Mouse (Mus musculus) urinary bladder, postnatal 25 days (tissue): ENCODE results near the gene Ccm2l.

ENCODE experiments used
- DNase-seq: peaks from one replicate; pipeline ENCODE4 v3.0.0; 2022; ENCODE audit warnings: low spot score

Ccm2l gene

GRCm38 (mm10) chr2:153065747-153066508, at the start of gene Ccm2l:
TSS of gene Ccm2l (plus strand) at chr2:153065955.
- DNase-seq, result no peak

GRCm38 (mm10) chr2:153016786-153017185, 49.0 kb upstream of the Ccm2l start:
- no peak for DNase-seq

- no peak for DNase-seq
These were observed 46.4 kb upstream of the Ccm2l start for GRCm38 (mm10) chr2:153019355-153019754.

- no peak for DNase-seq
These were observed 44.6 kb upstream of the Ccm2l start for GRCm38 (mm10) chr2:153021163-153021562.

DNA sequence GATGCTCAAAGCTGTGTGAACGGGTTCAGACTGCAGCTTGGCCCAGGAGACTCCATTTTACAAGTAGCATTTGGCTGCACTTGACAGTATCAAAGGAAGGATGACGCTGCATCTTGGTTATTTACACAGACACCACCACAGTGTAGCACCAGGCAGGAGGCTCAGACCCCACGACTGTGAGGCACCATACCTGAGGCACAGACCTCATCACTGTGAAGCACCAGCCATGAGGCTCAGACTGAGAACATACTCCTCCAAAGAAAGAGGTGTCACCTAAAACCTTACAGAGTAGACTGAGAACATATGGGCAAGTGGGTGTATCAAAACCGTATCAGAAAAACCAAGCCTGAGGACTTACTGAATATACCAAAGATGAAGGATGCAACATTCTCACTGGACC, 42.9 kb upstream of the Ccm2l start:
- DNase-seq, result no peak

GRCm38 (mm10) chr2:153026052-153026451, 39.7 kb upstream of the Ccm2l start:
- DNase-seq, result no peak

DNA sequence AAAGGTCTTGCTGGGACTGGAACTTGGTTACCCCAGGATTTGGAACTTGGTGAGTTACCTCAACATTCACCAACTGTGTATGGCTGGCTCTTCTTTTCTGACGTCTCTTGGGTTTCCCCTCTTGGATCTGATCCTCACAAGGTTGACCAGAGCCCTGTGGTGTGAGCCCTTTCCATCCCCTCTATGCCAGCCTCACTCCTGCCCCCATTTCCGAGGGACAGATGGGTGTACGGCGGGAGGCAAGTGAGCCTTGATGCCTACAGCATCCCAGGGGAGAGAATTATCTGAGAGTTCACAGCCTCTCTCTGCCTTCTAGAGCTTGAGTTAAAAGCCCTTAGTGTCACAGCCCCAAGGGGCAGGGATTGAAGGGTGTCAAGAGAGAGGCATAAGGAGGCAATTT, 38.3 kb upstream of the Ccm2l start:
- no peak for DNase-seq

GRCm38 (mm10) chr2:153030422-153030821, 35.3 kb upstream of the Ccm2l start:
- no peak for DNase-seq

DNA sequence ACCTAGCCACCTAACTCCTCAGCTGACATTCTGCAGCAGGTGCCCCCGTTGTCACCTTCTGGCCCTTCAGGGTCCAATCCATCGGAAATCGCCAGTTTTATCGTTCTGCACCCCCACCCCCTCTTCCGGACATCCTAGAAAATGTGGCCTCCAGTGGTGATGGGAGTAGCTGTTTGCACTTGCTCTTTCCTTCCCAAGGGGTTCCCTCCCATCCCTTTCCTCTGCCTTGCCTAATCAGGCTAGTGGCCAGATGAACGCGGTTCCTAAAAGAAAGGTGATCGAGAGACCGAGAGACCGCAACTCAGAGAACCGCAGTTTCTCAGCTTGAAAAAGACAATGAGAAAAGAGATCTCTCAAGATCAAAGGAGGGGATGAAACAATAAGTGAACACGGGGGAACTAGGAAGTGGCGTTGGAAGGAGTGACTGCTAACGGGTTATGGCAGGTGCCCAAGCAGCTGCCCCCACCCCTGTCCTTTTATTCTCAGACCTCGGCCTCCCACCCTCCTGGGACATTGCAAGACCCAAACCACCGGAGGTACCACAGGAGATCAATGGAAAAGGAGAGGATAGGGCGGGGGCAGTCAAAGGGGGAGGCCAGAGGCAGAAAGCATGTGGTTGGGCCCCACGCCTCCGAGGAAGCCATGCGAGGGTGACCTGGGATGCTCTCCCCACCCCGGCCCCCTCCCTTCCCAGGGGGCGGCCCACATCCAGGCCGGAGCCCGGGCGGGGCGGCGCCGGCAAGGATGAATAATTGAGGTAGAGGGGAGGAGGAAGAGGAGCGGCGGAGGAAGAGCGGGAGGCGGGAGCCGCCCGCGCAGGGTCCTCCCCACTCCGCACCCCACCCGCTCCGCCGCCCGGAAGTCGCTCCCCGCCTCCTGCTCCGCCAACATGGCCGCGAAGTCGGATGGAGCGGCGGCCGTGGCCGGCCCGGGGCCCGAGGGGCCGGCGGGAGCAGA, 34.4 kb upstream of the Ccm2l start, which contains the start of gene Xkr7:
Gene Xkr7, plus strand, starts transcription at position 727 of the 957 bp plus-strand sequence.
- DNase-seq, result no peak

DNA sequence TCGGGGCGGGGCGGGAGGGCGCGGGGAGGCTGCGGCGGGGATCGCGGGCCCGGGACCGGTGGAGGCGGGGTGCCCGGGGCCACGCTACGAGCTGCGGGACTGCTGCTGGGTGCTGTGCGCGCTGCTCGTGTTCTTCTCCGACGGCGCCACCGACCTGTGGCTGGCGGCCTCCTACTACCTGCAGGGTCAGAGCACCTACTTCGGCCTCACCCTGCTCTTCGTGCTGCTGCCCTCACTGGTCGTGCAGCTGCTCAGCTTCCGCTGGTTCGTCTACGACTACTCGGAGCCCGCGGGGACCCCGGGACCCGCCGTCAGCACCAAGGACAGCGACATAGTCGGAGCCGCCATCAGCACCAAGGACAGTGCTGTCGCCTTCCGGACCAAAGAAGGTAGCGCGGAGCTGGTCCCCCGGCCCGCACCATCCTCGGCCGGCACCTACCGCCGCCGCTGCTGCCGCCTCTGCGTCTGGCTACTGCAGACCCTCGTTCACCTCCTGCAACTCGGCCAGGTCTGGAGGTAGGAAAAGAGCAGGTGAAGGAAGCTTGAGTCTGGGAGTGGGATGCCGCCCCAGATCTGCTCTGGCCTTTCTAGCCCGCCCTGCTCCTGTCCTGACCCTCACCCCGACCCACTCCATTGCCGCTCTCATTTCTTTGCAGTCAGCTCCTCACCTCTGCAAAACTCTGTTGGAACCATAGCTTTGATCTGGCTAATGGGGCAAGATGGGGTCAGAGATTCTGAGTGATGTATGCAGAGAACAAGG, 33.5 kb upstream of the Ccm2l start:
- peak; percentile 75 for DNase-seq

DNA sequence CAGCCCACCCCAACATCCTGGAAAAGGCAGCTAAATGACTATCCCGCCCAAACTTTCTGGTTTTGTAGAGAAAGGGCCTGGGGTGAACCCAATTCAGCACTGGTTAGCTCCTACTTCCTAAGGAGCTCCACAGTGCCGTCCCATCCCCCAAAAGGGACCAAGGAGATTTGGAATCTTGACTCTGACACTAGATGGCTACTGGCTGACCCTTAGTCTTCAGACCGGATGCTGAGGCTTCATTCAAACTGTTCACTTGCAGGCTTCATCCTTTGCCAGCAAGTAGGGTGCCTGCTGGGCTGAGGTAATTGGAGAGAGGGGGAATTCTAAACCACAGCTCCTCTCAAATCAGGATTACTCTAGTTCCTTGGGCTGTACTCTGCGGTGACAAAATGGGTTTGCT, 32.8 kb upstream of the Ccm2l start:
- DNase-seq, result no peak

DNA sequence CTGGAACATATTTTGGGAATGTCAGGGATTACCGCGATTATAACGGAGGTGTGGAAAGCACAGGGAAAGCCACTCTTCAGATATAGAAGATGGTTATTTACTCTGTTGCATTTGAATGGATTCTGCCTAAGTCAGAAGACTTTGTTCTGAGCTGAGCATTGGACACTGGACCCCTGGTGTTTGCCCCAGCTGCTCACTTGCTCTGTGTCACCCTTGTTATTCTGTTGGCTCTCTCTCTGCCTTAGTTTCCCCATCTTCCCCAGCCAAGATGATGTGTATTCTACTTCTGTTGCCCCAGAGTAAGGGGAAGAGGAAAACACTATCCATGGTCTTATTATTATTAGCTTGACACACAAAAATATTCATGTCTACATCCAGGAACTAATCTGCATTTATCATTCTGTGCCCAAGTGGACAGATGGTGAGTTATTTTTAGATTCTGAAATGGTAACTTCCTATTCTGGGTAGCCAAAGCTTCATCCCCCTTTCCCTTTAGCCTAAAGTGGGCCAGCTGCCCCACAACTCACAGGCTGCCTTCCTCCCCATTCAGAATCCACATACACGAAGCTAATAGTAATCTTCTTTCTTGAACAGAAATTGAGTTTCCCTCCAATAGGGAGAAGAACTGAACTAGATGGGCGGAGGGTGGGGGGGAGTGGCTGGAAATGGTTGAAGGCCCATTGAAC, 32.1 kb upstream of the Ccm2l start:
- DNase-seq, result no peak

- no peak for DNase-seq
These were observed 29.1 kb upstream of the Ccm2l start for GRCm38 (mm10) chr2:153036690-153037089.

GRCm38 (mm10) chr2:153043886-153044285, 21.9 kb upstream of the Ccm2l start:
- DNase-seq, result no peak

- no peak for DNase-seq
These were observed 19.9 kb upstream of the Ccm2l start for GRCm38 (mm10) chr2:153045884-153046299.

DNA sequence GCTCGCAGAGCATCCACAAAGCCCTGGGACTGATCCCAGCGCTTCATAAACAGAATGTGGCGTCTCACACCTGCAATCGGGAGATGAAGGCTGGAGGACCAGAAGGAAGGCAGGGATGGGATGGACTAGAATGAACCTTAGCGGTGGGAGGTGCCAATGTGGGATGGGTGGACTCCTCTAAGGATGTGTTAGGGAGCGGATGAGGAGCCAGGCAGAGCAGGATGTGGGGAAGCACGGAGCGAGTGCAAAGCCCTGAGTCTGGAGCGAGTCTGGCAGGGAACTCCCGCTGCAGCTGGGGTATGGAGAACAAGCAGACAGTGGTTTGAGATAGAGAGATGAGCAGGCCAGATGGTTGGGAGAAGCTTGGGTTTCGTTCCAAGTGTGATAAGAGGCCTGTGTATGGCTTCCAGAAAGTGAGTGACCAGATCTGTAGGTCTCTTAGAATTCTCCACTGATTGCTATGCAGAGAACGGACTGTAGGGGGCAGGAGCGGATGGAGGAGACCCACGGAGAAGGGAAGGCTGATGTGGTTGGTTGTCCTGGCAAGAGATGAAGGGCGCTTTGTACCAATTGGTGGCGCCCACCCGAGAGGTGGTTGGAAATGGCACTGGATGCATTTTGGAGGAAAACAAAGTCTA, 17.8 kb upstream of the Ccm2l start:
- DNase-seq, result peak; percentile 28

- DNase-seq, result no peak
These were observed 16.3 kb upstream of the Ccm2l start for GRCm38 (mm10) chr2:153049288-153049996.

GRCm38 (mm10) chr2:153049997-153050358, 15.8 kb upstream of the Ccm2l start:
- no peak for DNase-seq

DNA sequence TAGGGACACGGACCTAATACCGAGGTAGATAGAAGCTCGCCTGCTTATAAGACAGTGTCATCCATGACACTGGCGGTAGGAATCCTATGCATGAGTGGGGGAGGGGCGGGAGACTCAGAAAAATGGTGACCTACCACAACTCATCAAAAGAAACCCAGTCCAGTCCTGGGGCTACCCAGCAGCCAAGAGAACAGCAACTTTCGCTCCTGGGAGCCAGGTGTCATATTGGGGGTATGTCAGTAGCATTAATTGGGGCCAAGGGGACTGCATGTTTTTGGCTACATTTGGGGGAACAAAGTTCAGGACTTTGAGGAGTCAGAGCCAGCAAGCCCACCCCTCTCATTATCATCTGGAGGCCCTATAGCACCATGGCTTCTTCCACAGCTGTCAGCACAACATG, 14.7 kb upstream of the Ccm2l start:
- no peak for DNase-seq

DNA sequence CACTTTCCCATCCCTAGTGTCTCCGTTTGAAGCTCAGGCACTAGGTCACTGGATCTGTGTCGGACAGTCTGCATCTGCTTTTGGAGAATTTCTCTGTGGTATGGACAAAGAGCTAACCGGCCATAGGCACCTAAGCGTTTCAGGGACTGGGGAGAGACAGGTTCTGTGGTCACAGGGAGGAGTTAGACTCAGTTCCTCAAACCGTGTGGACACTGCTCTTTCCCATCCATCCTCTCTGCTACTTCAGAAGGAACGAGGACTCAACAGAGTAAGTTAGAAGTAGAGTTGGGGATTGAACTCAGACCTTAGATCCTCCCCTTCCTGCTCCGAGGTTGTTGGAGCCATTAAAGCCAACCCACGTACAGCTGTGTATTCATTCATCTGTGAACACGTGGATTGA, 14.2 kb upstream of the Ccm2l start:
- DNase-seq, result no peak
